Comparison of ENCODE assay signal across 9 mouse cellular contexts in the genomic region with DNA sequence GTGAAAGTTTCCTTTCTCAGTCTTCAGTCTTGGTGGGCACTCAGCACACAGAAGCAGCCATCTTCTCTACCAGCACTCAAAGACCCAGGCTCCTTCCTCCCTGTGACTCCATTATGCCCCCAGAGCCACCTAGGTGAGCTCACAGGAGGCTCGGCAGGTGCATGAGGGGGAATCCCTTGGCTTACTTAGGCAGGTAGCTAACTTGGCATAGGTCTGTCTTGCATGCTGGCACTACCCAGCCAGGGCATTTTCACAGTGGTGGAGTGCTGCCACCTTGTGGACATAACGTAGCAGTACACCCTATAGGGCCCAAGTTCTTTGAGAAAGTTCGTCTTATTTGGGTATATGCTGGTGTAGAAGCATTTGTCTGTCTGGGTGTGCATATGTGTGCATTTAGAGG. TPM values are rescaled to one million over a fixed set of nuclear protein-coding genes. Genes with fewer than 3 reads are reported as not detected.
DNase-seq lines count a peak whose midpoint lies in the region; ATAC-seq and TF ChIP-seq lines count a peak whose summit lies in the region.
"Had no signal": no experiment of that assay in that cellular context is flagged by ENCODE, and none has a peak within 500 bp of the region (broad histone marks: within the 10 kb centered on the region; RNA-seq: fewer than 3 reads in every experiment).

No protein-coding gene starts in this region.

- no peaks in the 10 kb centered on the region for H3K9me3 ChIP-seq in ES-Bruce4 (replicated peaks; ENCODE audit: control insufficient read depth, insufficient read depth, low read length, poor library complexity, severe bottlenecking)
- no peaks in the 10 kb centered on the region for H3K9me3 ChIP-seq in embryonic facial prominence, embryonic 10.5 days
- H3K9me3 ChIP-seq in lung, embryonic 14.5 days (ENCODE audit: low read depth, low read length), result no peaks in the 10 kb centered on the region
- H3K9me3 ChIP-seq: heart, embryonic 15.5 days had no signal

- peak; percentile 36; the same call in 1 of the 2 replicates for ATAC-seq in lung, embryonic 14.5 days (ENCODE audit: insufficient read depth)

- no peaks in the 10 kb centered on the region for H3K27me3 ChIP-seq in ES-Bruce4 (ENCODE audit: control insufficient read depth, insufficient read depth, low read length, poor library complexity, severe bottlenecking)
- H3K27me3 ChIP-seq in embryonic facial prominence, embryonic 10.5 days (replicated peaks; ENCODE audit: low read depth, poor library complexity, severe bottlenecking), result peaks cover 28% of the 10 kb centered on the region
- H3K27me3 ChIP-seq in lung, embryonic 14.5 days (ENCODE audit: insufficient read depth, low read length), result peaks cover 20% of the 10 kb centered on the region

- no peaks in the 10 kb centered on the region for H3K36me3 ChIP-seq in ES-Bruce4 (ENCODE audit: control insufficient read depth, insufficient read depth, low read length, poor library complexity, severe bottlenecking)
- no peaks in the 10 kb centered on the region for H3K36me3 ChIP-seq in embryonic facial prominence, embryonic 10.5 days (replicated peaks)
- H3K36me3 ChIP-seq in lung, embryonic 14.5 days (ENCODE audit: insufficient read depth), result no peaks in the 10 kb centered on the region
- H3K36me3 ChIP-seq: heart, embryonic 15.5 days had no signal

- no peak for TF ChIP-seq POLR2A in ES-Bruce4 (IDR thresholded peaks at IDR 0.05; ENCODE audit: insufficient read depth, low read length)

- no peak overlapping the region for H3K27ac ChIP-seq in ES-Bruce4 (ENCODE audit: insufficient read depth, low read length)
- H3K27ac ChIP-seq in embryonic facial prominence, embryonic 10.5 days (replicated peaks), result no peak overlapping the region
- no peak overlapping the region for H3K27ac ChIP-seq in lung, embryonic 14.5 days (ENCODE audit: low read depth)
- H3K27ac ChIP-seq: heart, embryonic 15.5 days had no signal

- peak; percentile 65 to 67 for DNase-seq in adrenal gland, postnatal 36 days
- DNase-seq in embryonic facial prominence, embryonic 10.5 days (ENCODE audit: low spot score), result peak; percentile 69
- peak; percentile 74 to 76 for DNase-seq in heart, postnatal 10 days
- DNase-seq in kidney, postnatal 4 days, result peak; percentile 66 to 72
- DNase-seq in lung, embryonic 14.5 days, result peak; percentile 88
- peak; percentile 53 for DNase-seq in ovary, postnatal 36 days (ENCODE audit: low spot score)
- DNase-seq in urinary bladder, adult 2 months (ENCODE audit: low spot score), result peak; percentile 33

- WGBS in embryonic facial prominence, embryonic 10.5 days, result 15% methylated on average over 3 of the region's 3 CpGs
- 9% methylated on average over 3 of the region's 3 CpGs for WGBS in lung, embryonic 14.5 days

- intact Hi-C loops in heart, postnatal 10 days (cut with DNase I), result loop anchor here (1.0 to 5.0 kb wide), 2 partner anchors 65 to 222 kb away; no protein-coding TSS in a partner anchor

- no peak overlapping the region for H3K4me2 ChIP-seq in lung, embryonic 14.5 days
- H3K4me2 ChIP-seq: heart, embryonic 15.5 days had no signal

- TF ChIP-seq CTCF in ES-Bruce4 (IDR thresholded peaks at IDR 0.05; ENCODE audit: low read depth, low read length), result peak; percentile 86
- TF ChIP-seq CTCF in lung, embryonic 14.5 days (IDR thresholded peaks at IDR 0.05; ENCODE audit: low read depth), result peak; percentile 99

- peaks cover 2% of the 10 kb centered on the region for H3K4me1 ChIP-seq in ES-Bruce4 (ENCODE audit: control insufficient read depth, insufficient read depth, low read length)
- H3K4me1 ChIP-seq in embryonic facial prominence, embryonic 10.5 days, result no peaks in the 10 kb centered on the region
- no peaks in the 10 kb centered on the region for H3K4me1 ChIP-seq in lung, embryonic 14.5 days (ENCODE audit: insufficient read depth)
- H3K4me1 ChIP-seq: heart, embryonic 15.5 days had no signal

- H3K4me3 ChIP-seq in ES-Bruce4 (ENCODE audit: low read depth, low read length), result no peak overlapping the region
- no peak overlapping the region for H3K4me3 ChIP-seq in embryonic facial prominence, embryonic 10.5 days
- no peak overlapping the region for H3K4me3 ChIP-seq in lung, embryonic 14.5 days (ENCODE audit: low read depth, low read length)
- H3K4me3 ChIP-seq: heart, embryonic 15.5 days had no signal

- H3K9ac ChIP-seq in ES-Bruce4 (ENCODE audit: low read depth, poor library complexity, severe bottlenecking), result no peak overlapping the region
- H3K9ac ChIP-seq in lung, embryonic 14.5 days, result no peak overlapping the region
- H3K9ac ChIP-seq: heart, embryonic 15.5 days had no signal

- TF ChIP-seq EP300 in ES-Bruce4 (IDR thresholded peaks at IDR 0.05; ENCODE audit: insufficient read depth, low read depth, low read length), result no peak

RNA-seq across cellular contexts. Expression of a gene that starts 38.8 kb away (rescaled TPM):
- polyA plus RNA-seq in ES-Bruce4 (2011; ENCODE audit: insufficient read depth, insufficient read length, low read depth, missing spikeins), result not detected in 2 replicates
- total RNA-seq in adrenal gland, postnatal 36 days (2021), result 1 to 10 TPM; 4.8 to 5.1 TPM
- polyA plus RNA-seq in embryonic facial prominence, embryonic 10.5 days (2016; fragmentation: Nextera tagmentation; extraction: Ambion mirVana), result 3.6 and 4.0 TPM in 2 replicates
- 10 to 100 TPM; 25.8 to 28.4 TPM for total RNA-seq in heart, postnatal 10 days (2021)
- polyA plus RNA-seq in lung, embryonic 14.5 days (2014; fragmentation: Nextera tagmentation; extraction: Ambion mirVana), result 0.72 and 0.84 TPM in 2 replicates
- 2.1 and 3.0 TPM in 2 replicates for polyA plus RNA-seq in urinary bladder, adult 2 months (2012; rRNA removed)

RNA-seq across cellular contexts. Expression of a gene that starts 52.1 kb away (rescaled TPM):
- polyA plus RNA-seq in ES-Bruce4 (2011; ENCODE audit: insufficient read depth, insufficient read length, low read depth, missing spikeins), result 0.18 and 0.21 TPM in 2 replicates
- under 1 TPM in 1 of 2 experiments, not detected in 1; 0.13 TPM for total RNA-seq in adrenal gland, postnatal 36 days (2021)
- 2.6 and 4.9 TPM in 2 replicates for polyA plus RNA-seq in embryonic facial prominence, embryonic 10.5 days (2016; fragmentation: Nextera tagmentation; extraction: Ambion mirVana)
- total RNA-seq in heart, postnatal 10 days (2021), result not detected
- not detected in 2 replicates for polyA plus RNA-seq in lung, embryonic 14.5 days (2014; fragmentation: Nextera tagmentation; extraction: Ambion mirVana)
- 0.03 and 0.06 TPM in 2 replicates for polyA plus RNA-seq in urinary bladder, adult 2 months (2012; rRNA removed)

Comparison
In these comparisons a context has a peak if more than half of its experiments do, and no peak if none do; other contexts are left out.
1. DNase-seq: peak in every context shown above with its lines; median percentile 88 in lung, embryonic 14.5 days; 75 in heart, postnatal 10 days; 69 in embryonic facial prominence, embryonic 10.5 days; 69 in kidney, postnatal 4 days; 66 in adrenal gland, postnatal 36 days; 53 in ovary, postnatal 36 days; 33 in urinary bladder, adult 2 months.